Mouse (Mus musculus): Measurements from ENCODE around the gene Zcwpw1.

- TF ChIP-seq EP300 (optimal IDR thresholded peaks at IDR 0.05), result no peak
- no peak for TF ChIP-seq CTCF (IDR thresholded peaks at IDR 0.05; ENCODE audit: low read depth)
Observed at GRCm38 (mm10) chr5:137817466-137818222, 30.0 kb downstream of the Zcwpw1 start.
